Mouse (Mus musculus) spleen, adult 2 months (tissue): ENCODE measurements around the gene Map4k1. TPM values are rescaled to one million over a fixed set of nuclear protein-coding genes. Genes with fewer than 3 reads are reported as not detected.

Experiments used
- DNase-seq, 2 experiments: peaks; one replicate each; pipeline versions ENCODE4 v3.0.0 to v3.0.0-alpha.2; 2012 to 2021; ENCODE audit warnings: low spot score in 2 of 2, low read depth in 1 of 2
- H3K27ac ChIP-seq: fragments of 200-500 bp; 2 replicates; pipeline ENCODE4 v1.5.1; 2012; ENCODE audit warnings: low read length, inconsistent platforms; ENCODE audit not compliant: insufficient read depth
- H3K27me3 ChIP-seq: fragments of 200-500 bp; 2 replicates; pipeline ENCODE4 v1.6.1; 2012; ENCODE audit warnings: mild to moderate bottlenecking, moderate library complexity, low read length, inconsistent platforms; ENCODE audit not compliant: control insufficient read depth, insufficient read depth
- H3K36me3 ChIP-seq: fragments of 200-500 bp; 2 replicates; pipeline ENCODE4 v1.6.1; 2012; ENCODE audit warnings: mild to moderate bottlenecking, low read length, inconsistent platforms; ENCODE audit not compliant: control insufficient read depth, insufficient read depth
- H3K4me1 ChIP-seq: fragments of 200-500 bp; 2 replicates; pipeline ENCODE4 v1.6.1; 2011; ENCODE audit warnings: inconsistent platforms; ENCODE audit not compliant: control insufficient read depth, insufficient read depth, insufficient read length
- H3K4me3 ChIP-seq: fragments of 200-500 bp; 2 replicates; pipeline ENCODE4 v1.5.1; 2011; ENCODE audit warnings: mild to moderate bottlenecking, inconsistent platforms; ENCODE audit not compliant: insufficient read depth, insufficient read length; ENCODE audit errors: extremely low read depth
- CTCF ChIP-seq: fragments of 200-500 bp; IDR thresholded peaks from 2 replicates; pipeline ENCODE4 v1.5.1; 2011; ENCODE audit warnings: mild to moderate bottlenecking, inconsistent platforms; ENCODE audit not compliant: insufficient read depth, insufficient read length, insufficient replicate concordance; ENCODE audit errors: extremely low read depth
- POLR2A ChIP-seq: fragments of 200-500 bp; IDR thresholded peaks from 2 replicates; pipeline ENCODE4 v1.6.1; 2011; ENCODE audit warnings: low read depth, low read length, inconsistent platforms
- WGBS: fragments of 180-500 bp; shearing (Covaris S2); methylation state at CpG from one replicate; pipeline ENCODE4 v1.1.7; 2018; 5-methylcytosine and 5-hydroxymethylcytosine counted together
- polyA plus RNA-seq: library from polyadenylated mRNA; depleted of rRNA; stranded (reverse); fragments of >200 nt; gene quantifications from 2 replicates; pipeline ENCODE4 v1.2.3, GENCODE M21; 2012

Gene Map4k1
- polyA plus RNA-seq, 1 experiment, result 174 TPM

DNA sequence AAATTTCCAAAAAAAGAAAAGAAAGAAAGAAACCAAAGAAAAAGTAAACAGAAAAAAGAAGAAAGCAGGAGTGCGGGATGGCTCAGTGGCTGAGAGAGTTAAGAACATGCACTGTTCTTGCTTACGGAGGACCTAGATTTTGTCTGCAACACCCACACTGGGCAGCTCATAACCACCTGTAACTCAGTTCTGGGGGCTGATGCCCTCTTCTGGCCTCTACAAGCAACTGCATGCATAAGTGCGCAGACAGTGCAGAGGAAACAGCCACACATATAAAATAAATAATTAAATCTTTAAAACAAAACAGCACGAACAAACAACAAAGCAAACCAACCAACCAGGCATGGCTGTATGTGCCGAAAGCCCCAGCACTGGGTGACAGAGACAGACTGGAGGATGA lies 50.8 kb downstream of the Map4k1 start:
- Histone ChIP-seq H3K36me3 (no peaks in the 10 kb centered on the region), H3K4me1 (no peaks in the 10 kb centered on the region), H3K27ac (no peak overlapping the region), H3K4me3 (no peak overlapping the region), H3K27me3 (no peaks in the 10 kb centered on the region)
- WGBS, result 90% methylated on average over 5 of the region's 5 CpGs
- DNase-seq, result no peak
- TF ChIP-seq CTCF (peak; percentile 25; the same call in 1 of the 2 replicates), POLR2A (no peak)

DNA sequence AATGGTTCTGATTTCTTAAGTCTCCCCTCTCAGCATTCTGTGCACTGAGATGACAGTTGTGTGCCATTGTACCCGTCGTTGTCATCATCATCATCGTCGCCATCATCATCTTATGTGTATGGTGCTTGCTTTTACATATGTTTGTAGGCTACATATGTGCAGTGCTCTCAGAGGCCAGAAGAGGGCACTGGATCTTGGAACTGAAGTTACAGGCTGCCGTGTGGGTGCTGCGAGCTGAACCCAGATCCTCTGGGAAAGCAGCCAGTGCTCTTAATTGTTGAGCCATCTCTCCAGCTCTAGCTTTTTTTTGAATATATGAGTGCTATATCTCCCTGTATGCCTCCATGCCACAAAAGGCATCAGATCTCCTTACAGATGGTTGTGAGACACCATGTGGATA lies 55.4 kb downstream of the Map4k1 start:
- H3K27me3 ChIP-seq, result no peaks in the 10 kb centered on the region
- 0 out of 2 replicates have a peak, but pooled peaks have one; percentile 13 for TF ChIP-seq CTCF
- TF ChIP-seq POLR2A, result no peak
- no peak for DNase-seq
- peaks cover 10% of the 10 kb centered on the region for H3K4me1 ChIP-seq
- H3K27ac ChIP-seq, result no peak overlapping the region
- WGBS, result 80% methylated on average over 6 of the region's 6 CpGs
- no peaks in the 10 kb centered on the region for H3K36me3 ChIP-seq
- no peak overlapping the region for H3K4me3 ChIP-seq

DNA sequence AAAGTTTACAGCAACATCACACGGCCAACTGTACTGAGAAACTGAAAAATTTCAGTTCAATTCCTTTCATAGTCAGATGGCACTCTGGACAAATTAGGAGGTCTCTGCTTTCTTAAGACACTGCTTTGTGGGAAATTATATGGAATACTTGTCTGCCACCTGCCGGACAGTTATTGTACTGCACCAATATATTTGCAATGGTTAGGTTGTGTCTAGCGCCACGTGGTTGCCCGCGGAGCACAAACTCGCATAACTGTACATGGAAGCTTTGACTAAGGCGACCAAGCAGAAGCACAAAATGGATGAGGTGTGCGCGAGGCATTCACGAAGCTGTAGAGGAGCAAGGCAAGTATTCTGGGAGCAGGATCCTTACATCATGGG lies 57.7 kb downstream of the Map4k1 start:
- Histone ChIP-seq H3K27ac (no peak overlapping the region), H3K4me1 (peaks cover 10% of the 10 kb centered on the region), H3K4me3 (peak overlapping the region; percentile 34), H3K36me3 (no peaks in the 10 kb centered on the region), H3K27me3 (no peaks in the 10 kb centered on the region)
- no peak for TF ChIP-seq POLR2A
- TF ChIP-seq CTCF, result peak; percentile 35; the same call in 1 of the 2 replicates
- DNase-seq, result peak; percentile 83 to 86
- under 1% methylated on average over 11 of the region's 11 CpGs for WGBS

DNA sequence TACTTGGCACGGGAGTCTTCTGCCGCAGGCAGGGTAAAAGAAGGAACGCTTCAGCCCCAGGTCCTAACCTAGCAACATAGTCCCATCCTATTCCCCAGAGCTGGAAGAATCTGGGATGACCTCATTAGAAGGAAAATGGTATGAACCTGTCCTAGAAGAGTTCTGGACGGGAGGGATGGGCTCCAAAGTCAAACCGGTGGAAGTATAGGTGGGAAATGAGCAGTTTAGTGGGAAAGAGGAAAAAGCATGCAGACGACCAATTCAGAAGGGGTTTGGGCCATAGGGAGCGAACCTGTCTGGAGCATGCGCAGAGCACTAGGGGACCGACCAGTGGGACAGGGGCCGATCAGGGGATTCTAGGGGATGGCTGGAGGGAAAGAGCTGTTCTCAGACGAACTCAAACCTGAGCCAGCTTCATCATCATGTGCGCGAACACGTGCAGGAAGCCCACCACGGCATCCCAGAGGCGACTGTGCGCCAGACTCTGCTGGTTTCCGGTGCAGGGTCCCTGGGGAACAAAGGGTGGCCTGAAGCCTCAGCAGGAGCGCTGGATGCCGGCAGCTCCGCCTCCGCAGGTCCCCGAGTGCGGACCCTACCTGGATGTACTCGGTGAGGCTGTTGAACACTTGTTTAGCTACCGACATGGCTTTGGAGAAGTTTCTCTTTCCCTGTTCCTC lies 58.3 kb downstream of the Map4k1 start:
- Histone ChIP-seq H3K27ac (no peak overlapping the region), H3K4me1 (peaks cover 10% of the 10 kb centered on the region), H3K4me3 (peak overlapping the region; percentile 34; the same call in 1 of the 2 replicates), H3K36me3 (no peaks in the 10 kb centered on the region), H3K27me3 (no peaks in the 10 kb centered on the region)
- WGBS, result 1% methylated on average over 26 of the region's 26 CpGs
- TF ChIP-seq CTCF (no peak), POLR2A (no peak)
- no peak for DNase-seq

DNA sequence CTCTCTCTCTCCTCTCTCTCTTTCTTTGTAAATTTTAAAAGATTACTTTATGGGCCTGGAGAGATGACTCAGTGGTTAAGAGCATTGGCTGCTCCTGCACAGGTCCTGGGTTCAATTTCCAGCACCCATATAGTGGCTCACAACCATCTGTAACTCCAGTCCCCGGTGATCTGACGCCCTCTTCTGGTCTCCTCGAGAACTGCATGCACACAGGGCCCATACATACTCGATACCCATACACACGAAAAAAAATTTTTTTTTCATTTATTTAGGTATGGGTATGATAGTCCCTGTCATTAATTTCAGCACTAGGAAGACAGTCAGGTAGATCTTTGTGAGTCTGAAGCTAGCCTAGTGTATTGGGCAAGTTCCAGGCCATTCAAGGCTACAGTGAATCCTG lies 59.3 kb downstream of the Map4k1 start:
- Histone ChIP-seq H3K27ac (no peak overlapping the region), H3K4me1 (peaks cover 10% of the 10 kb centered on the region), H3K4me3 (no peak overlapping the region), H3K27me3 (no peaks in the 10 kb centered on the region), H3K36me3 (no peaks in the 10 kb centered on the region)
- no peak for DNase-seq
- TF ChIP-seq CTCF, result no peak
- WGBS, result 88% methylated on average over 5 of the region's 5 CpGs

DNA sequence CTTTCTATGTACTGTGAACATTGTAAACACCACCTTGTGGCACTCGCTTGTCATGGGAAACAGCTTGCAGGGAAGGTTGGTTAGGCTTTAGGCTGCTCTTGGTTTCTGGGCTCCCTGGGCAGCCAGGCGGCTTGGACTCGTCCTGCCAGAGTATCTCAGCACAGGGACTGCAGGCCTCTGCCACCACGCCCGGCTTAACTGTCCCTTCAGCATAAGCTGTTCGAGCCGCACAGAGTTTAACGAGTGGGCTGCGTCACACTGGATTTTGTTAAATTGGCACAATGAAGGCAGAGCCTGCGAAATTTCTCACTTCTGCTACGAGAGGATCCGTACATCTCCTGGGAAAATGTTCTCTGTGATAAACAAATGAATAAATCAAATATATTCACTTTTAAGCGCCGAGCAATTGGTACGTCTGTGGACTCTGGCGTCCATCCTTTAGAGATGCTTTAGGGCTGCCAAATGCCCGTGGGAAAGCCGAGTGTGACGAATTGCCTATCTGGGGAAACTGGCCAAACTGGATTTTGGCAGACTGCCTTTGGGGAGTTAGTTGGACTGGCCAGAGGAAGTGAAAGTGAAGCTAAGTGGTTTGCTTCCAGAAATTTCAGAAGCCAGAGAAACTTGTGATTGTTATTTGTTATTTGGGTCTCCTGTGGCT lies 61.3 kb downstream of the Map4k1 start:
- Histone ChIP-seq H3K27ac (peak overlapping the region; percentile 75), H3K4me1 (peaks cover 10% of the 10 kb centered on the region), H3K4me3 (no peak overlapping the region), H3K27me3 (no peaks in the 10 kb centered on the region), H3K36me3 (no peaks in the 10 kb centered on the region)
- TF ChIP-seq POLR2A (no peak), CTCF (no peak)
- WGBS, result 70% methylated on average over 19 of the region's 19 CpGs
- DNase-seq, result no peak

DNA sequence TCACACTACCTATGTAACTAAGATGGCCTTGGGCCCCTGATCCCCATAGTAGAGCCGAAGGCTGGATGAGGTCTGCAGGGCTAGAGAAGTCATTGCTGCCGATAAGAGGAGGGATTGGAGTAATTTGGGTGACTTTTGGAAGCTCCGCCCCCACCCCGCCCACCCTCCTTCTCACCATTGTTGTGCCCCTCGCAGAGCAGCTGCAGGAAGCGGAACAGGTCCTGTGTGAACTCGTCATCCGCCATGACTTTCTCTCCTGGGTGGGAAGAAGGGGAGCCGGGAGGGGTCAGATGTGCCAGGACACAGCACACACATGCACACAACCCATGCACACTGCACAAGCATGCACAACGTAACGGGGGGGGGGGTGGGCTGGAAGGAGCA lies 61.8 kb downstream of the Map4k1 start:
- no peak overlapping the region for H3K4me3 ChIP-seq
- no peak overlapping the region for H3K27ac ChIP-seq

More for the DNA sequence above, 61.8 kb downstream of the Map4k1 start:
- 65% methylated on average over 11 of the region's 11 CpGs for WGBS
- DNase-seq, result no peak
- TF ChIP-seq POLR2A (no peak), CTCF (no peak)
- H3K4me1 ChIP-seq, result peaks cover 10% of the 10 kb centered on the region
- no peaks in the 10 kb centered on the region for H3K36me3 ChIP-seq
- no peaks in the 10 kb centered on the region for H3K27me3 ChIP-seq
